Mouse (Mus musculus): ENCODE results near the gene Tinf2. TPM values are rescaled to one million over a fixed set of nuclear protein-coding genes. Genes with fewer than 3 reads are reported as not detected.

The Tinf2 gene
- 10 to 100 TPM; 13.0 to 13.4 TPM for total RNA-seq (2021)

DNA sequence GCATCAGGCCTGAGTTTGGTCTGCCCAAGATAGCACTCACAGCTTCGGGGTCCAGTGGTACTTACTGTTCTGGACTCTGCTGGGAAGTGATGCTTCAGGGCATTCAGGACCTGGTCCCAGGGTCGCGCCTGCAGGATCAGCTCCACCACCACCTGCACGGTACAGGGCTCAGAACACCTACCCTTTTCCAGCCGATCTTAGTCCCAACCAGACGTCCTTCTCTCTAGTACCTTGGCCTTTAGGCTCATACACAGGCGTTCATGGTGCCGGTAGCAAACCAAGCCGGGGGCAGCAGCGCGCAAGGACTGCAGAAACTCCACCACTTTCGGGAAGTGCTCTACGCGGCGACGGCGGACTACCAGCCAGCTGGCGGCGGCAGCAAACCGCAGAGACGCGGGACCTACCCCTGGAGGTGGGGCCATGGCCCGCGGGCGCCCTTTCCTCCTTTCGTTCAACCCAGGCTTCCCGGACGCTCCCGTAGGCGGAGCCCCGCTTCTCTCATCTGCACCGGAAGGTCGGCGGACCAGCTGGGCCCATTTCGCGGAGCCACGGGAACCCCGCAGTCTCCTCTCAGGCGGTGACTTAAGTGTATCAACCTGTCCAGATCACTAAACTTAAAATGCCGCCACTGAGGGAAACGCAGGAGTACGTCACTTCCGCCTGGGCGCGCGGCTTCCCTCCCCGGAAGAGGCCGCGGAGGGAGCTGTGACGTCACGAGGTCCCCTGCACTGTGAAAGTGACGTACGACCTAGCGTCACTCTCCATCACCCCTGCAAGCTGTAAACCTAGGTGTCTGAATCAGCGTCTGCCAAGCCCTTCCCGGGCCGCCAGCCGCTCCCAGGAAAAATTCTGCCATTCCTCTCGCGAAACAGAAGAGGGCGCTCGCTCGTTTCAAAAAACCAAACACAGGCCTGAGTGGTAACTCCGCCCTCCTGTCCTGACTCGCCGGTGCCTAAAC is at the start of gene Tinf2:
Tinf2 (minus strand) TSS at position 661 of the 958 bp plus-strand sequence.
- DNase-seq, result peak; percentile 93 to 96

DNA sequence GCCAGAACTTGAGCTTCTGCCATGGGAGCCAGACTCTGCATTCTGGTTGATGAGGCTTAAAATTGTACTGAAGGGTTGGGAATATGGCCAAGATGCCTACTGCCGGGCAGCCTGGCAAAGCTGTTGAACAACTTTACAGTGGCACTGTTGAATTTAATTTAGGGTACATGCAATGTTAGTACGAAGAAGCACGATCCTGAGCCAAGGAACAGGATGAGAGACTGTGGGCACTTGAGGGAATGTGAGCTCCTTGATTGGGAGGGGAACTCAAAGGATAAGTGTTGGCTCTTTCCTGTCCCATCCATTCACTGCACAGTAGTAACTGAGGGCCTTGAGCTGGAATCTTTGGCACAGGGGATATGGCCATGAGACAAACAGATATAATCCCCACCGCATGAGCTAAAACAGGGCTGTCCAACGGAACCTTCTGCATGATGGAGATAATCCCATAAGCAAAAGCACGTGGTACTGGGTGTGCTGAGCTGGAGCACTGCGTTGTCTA is 49.0 kb upstream of the Tinf2 start:
- peak; percentile 14 to 36 for DNase-seq

DNA sequence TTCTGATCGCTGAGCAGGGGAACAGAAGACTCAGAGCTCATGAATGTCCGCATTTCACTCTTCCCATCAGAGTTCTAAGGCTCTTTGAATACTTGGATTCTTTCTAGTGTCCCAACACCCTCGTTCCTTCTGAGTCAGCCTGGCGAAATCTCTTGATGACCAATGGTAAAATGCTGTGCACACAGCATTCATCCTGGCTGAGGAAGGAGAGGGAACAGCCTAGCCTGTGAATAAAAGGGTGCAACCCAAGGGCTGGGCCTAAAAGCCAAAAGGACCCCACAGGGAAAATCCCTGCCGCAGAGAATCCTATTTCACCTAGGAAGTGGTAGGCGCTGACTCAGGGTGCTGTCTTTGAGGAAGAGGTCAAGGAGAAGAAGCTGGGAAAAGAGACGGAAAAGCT is 48.5 kb upstream of the Tinf2 start:
- no peak for DNase-seq

DNA sequence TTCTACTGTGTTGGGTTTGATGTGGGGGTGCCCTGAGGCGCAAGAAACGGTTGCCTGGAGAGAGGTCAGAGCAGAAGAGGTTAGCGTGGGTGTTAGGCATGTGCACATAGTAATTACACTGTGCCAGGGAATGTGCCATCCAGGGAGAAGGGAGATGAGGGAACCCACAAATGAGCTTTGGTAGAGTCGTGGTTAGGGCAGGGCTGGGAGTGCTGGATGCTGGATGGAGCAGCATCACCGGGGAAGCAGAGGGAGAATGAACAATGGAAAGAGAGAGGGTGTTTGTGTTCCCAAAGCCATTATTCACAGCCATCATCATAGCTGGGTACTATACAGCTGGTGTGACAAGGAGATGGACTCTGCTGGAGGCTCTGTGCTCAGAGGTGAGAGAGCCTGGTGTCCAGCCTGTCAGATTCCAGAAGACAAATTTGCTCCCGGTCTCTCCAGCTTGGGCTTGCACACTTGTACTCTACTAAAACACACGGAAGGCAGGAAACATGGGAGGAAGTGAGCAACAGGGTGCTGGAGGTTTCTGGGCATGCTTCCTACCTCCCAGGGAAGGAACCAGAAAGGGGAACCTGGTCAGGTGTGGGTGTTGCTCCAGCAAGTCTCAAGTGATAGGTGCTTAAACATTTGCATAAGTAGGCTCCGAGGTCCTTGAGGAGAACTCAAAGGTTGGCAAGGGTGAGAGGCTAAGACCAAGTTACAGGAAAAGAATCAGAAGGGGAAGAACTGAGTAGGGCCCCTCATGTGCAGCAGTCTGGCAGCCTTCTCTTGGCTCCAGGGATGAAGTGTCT is 46.5 kb upstream of the Tinf2 start:
- no peak for DNase-seq

DNA sequence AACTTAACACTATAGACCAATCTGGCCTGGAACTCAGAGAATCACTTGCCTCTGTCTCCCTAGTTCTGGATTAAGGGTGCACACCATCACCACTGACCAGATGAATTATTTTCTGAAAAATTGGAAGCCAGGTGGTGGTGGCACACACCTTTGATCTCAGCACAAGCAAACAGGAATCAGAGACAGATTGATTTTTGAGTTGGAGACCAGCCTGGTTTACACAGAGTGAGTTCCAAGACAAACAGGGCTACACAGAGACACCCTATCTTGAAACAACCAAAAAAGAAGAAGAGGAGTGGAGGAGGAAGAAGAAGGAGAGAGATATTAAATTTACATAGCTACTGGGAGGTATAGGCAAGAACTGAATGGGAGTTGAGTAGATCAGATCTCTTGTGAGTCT is 44.6 kb upstream of the Tinf2 start:
- DNase-seq, result no peak

DNA sequence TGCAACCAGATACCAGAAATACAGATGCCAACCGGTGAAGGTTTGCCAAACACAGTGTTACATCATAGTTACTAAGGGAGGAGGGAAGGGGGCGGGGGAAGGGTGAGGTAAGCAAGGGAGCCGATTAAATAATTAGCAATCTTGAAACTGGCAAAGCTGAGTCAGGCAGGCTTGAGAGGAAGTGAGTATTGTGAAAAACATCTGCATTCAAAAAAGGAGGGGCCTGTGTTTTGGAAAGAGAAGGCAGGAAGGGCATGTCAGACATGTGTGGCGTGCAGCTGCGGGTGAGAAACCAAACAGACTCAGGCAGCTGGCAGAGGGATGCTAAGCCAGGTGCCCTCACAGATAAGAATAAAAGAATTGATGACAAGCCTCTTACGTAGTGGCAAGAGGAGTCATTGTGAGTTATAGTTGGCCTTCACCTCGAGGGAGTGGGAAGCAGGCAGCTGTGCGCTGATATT is 42.8 kb upstream of the Tinf2 start:
- DNase-seq, result no peak

DNA sequence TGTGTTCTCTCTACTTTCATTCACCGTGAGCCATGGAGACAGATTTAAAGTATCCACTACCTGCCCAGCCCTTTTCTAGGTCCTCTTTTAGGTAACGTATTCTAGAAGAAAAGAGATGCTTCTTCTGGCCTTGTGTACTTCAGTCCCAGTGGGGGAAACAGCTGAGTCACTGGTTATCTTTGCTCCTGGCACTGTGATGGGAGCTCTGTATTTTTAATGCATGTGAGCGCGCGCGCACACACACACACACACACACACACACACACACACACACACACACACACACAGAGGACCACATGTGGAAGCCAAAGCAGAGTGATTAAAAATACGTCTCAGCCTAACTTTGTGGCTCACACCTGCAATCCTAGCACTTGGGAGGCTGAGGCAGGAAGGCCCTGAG is 41.8 kb upstream of the Tinf2 start:
- DNase-seq, result no peak

DNA sequence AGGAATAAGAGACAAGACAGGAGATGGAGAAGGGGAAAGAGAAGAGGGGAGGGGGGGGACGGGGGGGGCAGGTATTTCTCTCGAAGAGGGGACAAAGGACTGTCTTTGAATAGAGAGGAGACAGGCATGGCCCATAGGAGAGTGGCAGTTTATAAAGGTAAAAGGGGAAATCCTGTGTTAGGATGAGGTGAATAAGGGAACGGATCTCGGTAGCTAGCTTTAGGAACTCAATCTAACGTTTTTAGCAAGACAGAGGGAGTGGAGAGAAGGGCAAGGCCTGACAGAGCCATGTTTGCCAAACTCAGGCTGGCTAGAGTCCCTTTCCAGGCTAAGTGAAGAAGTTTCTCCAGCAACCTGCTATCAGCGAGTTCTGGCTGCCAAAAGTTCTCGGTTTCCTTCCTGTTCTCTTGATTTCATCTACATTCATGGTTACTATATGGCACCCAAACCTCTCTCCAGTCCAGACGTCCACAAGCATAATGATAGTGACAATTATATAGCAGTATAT is 40.9 kb upstream of the Tinf2 start:
- no peak for DNase-seq

DNA sequence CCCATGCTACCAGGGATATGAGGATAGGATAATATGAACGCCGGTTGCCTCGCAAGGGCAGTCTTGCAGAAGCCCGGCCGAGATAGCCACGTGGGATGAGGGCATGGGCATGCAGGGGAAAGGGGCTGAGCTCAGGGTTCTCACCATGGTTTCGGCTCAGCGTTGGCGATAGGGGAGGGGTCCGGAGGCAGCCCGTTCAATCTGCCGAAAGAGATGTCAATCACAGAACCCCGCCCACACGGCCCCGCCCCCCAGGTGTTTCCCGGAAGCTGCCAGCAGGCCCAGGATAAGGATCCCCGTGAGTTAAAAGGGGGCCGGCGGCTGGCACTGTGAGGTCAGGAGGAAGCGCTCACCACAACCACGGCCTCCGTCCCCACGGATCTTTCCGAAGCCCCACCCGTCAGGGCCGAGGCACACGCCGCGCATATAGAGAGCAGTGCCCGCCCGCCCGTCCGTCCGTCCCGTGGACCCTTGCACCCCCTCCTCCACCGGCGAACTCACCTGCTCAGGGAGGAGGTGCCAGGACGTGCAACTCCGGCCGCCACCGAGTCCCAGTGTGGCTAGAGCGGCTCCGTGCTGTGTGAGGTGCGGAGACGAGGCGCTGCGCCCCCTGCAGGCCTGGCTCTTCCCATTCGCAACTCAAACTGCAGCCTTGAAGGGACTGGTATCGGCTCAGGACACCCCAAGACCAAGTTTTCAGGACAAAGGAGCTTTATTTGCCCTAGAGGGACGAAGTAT is 40.2 kb upstream of the Tinf2 start, which contains the start of gene Rabggta:
Rabggta (minus strand) TSS at position 564 of the 738 bp plus-strand sequence.
- peak; percentile 87 to 88 for DNase-seq

DNA sequence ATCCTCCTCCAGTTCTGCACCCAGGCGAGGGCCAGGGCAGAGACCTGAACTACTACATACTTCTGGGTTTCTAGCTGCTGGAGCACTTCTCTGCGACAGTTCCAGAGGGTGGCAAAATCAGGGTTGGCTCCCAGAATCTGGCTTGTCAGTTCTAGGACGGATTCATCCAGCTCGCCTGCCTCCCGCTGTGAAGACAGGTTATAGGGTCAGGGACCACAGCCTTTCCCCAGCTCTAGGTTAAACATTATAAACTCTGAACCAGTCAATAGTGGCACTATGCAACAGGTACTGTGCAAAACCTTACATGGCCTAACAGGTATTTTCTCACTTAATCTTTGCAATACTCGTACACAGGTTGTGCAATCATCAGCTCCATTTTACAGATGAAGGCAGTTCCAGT is 39.5 kb upstream of the Tinf2 start:
- DNase-seq, result no peak

DNA sequence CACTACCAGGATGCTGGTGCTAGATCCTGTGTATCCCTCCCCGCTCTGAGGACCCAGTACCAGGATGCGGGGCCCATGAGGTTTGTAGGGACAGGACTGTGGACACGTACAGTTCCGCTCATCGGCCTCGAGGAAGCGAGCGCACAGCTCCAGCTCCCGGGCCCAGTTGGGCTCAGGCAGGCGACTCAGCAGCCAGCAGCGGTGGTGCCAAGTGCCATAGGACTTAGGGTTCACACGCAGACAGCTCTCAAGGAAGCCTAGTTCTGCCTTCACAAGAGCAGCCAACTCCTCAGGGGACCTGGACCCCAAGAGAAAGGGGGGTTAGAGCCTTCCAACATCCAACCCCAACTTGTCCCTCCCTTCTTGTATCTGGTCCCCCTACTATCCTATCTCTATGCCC is 39.0 kb upstream of the Tinf2 start:
- no peak for DNase-seq

DNA sequence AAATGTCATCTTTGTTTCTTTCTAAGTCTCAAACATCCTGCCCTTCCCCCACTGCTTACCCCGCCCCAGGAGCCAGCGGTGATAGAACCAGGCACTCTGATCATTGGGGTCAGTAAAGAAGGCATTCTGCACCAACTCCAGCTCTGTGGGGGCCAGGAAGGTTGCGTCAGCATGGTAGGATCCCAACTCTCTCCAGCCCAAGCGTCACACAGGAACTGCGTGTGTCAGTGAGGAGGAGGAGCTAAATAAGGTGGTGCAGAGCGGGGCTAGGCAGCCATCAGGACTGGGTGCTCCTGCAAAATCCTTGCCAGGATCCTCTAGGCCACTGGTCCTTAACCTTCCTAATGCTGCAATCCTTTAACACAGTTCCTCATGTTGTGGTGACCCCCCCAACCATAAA is 38.1 kb upstream of the Tinf2 start:
- DNase-seq, result no peak

DNA sequence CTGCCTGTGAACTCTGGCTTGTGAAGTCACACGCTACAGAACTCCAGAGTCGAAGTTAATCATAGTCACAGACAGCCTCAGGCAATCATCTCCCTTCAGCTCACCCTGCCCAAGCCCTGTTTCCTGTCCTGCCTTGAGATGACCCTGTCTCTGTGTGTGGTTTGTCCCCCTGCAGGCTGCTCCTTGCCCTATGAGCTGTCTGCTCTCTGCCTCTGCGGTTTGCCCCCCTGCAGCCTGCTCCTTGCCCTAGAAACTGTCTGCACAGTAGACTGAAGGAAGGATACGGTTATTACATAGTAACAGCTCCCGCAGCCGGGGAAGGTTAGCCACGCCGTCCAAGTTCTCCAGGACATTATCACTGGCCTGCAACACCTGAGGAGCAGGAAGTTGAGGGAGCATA is 35.3 kb upstream of the Tinf2 start:
- no peak for DNase-seq

DNA sequence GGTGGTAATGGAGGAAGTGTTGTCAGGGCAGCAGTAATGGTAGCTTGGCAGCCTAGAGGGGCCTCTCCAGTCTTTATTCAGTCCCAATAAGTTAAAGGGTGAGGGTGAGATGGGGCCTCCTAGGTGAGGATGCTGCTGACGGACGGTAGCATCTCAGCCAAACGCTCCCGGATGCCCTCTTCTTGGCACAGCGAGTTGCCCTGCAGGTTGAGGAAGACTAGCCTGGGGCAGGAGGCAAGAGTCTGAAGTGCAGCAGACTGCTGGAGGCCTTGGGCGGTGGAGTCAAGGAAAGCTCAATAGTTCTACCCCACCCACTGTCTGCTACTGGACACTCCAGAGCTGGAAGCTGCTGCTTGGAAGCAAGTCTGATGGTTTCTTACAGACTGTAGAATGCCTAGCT is 34.7 kb upstream of the Tinf2 start:
- no peak for DNase-seq

DNA sequence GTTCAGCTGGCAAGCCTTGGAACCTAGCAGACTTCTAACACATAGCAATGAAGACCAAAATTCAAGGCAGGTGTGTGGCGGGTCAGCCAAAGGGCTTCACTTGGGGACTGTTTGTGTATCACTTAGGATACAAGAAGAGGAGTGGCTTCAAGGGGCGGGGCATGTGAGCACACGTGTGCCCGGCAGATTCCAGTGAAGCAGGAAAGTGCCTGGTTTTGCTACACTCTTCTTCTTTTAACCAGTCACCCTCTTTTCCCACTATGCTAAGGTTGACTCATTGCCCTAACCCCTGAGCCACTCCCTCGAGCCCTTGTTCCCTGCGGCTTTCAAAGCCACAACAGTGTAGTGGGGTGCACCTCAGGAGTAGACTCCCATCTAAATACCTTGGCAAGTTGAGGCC is 33.3 kb upstream of the Tinf2 start:
- DNase-seq, result no peak

DNA sequence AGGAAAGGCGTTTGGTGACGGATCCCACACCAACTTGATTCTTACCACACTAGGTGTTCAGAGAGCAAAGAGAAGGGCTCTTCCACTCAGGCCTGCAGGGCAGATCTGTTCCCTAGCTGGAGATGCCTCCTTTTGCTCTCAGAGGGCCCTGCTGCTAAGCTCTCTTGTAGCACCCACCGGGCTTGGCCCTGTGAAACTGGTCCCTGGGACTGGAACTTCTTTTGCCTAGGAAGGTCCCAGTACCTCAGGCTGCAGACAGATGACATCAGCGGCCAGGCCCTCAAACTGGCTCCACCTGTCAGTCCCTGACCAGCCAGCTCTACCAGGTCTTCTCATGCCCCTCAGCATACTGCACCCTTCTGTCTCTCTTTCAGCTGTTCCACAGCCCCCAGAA is 32.1 kb upstream of the Tinf2 start, which contains the start of gene Tgm1:
Tgm1 (minus strand) TSS at position 198 of the 394 bp plus-strand sequence.
- no peak for DNase-seq

DNA sequence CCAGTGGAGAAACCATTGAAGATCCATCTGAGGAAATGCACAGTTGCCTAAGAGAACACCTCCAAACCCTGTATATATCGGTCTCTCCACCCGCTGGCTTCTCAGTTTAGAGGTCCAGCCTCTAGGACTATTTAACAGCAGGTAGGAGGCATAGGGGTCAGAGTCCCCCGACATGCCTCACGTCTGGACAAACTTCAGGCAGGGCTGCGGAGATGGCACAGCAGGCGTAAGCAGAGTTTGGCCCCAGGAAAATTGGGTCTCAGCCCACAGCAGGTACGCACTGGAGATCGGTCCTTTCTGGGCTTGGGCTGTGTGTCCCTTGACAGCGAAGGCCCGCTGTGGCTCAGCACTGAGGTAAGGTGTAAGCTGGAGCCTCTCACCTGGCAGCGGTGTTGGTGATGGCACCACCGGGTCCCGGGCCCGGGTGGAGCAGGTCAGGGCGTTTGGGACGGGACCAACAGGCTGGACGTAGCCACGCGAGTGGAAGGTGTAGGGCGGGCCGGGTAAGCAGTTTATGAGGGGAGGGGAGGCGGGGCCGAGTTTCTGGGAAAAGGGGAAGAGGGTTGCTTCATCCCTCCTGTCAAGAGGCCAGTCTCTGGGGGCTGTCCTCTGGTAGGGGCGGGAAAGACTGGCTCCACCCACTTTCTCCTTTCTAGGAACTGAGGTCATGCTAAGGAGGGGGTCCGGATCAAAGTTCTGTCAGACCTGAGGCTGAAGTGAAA is 31.5 kb upstream of the Tinf2 start:
- DNase-seq, result no peak

DNA sequence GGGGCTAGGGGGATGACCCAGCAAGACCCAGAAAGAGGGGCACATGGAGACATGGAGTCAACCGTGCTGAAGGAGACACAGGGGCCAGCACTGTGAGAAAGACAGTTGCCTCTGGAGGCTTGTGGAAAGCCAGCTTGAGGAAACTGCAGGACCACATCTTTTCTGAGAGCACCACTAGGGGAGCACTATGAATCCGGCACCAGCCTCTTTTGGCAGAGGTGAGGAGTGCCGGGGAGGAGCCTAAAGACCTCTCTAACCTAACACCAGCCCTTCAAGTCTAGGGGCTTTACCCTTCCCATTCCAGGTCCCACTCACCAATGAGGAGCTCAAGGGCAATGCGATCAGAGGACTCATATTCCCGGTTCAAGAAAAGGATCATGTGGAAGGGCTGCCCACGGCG is 30.2 kb upstream of the Tinf2 start:
- DNase-seq, result no peak

DNA sequence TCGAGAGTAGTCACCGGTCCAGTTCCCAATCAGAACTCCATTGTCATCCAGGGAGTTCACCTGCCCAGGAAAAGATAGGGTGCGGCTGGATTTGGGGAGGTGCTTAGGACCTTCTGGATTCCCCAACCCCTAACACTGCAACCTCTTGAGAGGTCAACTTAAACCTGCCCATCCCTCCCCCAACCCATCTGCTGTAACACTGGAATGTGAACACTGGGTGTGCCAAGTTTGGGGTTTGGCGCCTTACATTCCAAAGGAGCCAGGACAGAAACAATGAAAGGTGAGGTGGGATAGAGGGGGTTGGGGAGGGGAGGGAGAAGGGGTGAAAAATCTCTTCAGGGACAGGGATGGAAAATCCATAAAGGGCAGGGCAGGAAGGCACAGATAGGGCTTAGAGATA is 27.9 kb upstream of the Tinf2 start:
- DNase-seq, result no peak

DNA sequence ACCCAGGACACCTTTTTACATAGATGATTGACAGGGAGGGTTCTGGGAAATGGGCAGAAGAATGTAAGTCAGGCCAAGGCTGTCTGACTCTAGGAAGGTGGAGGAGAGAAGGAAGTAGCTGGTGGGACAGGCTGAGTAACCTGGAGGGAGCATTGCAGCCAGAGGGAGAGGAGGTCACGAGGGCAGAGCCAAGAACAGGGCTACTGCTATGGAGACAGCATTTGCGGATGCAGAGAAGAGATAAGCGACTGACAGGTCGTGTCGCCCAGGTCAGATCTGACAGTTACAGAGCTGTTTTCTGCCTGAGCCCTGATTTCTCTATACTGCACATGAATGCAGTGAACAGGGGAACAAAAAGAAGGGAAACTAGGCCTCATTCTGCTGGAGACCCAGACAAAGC is 25.8 kb upstream of the Tinf2 start:
- no peak for DNase-seq

DNA sequence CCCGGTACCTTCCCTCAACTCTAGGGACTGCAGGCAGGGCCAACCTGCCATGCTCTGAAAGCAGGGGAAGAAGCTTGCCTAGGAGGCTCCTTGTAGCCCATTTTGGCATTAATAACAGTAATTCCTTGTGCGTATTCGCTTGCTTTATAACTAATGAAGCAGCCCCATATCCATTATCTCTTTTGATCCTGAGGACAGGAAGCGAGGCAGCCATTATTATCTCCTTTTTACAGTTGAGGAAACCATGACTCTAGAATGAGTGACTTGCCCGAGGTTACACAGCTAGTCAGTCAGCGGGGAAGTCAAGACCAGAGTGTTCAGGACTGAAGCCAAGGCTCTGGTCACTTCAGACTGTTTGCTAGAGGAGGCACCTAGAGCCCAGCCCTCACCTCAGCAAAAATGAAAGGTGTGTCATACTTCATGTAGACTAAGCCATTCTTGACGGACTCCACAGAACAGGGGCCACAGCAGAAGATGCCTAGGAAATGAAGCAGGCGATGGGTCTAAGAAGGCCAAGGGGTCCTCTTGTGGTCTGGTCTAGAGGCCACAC is 24.5 kb upstream of the Tinf2 start:
- no peak for DNase-seq
